Mouse (Mus musculus) embryonic facial prominence, embryonic 11.5 days (tissue): ENCODE results near the gene Sulf2. TPM values are rescaled to one million over a fixed set of nuclear protein-coding genes. Genes with fewer than 3 reads are reported as not detected.

Experiments
- ATAC-seq: fragments of 200-750 bp; cut with Nextera tagmentation; replicated peaks from 2 replicates; pipeline ENCODE4 v1.8.0; 2017; ENCODE audit warnings: low read depth; ENCODE audit not compliant: insufficient number of reproducible peaks, low FRiP score, low TSS enrichment
- DNase-seq: peaks from one replicate; pipeline ENCODE4 v3.0.0-alpha.2; 2015; ENCODE audit warnings: low spot score
- H3K27ac ChIP-seq: fragments of 300-500 bp; sonication (generic); replicated peaks from 2 replicates; pipeline ENCODE4 v1.5.1; 2014; ENCODE audit warnings: mild to moderate bottlenecking, low read depth, low read length, control low read depth
- H3K27me3 ChIP-seq: fragments of 300-500 bp; sonication (generic); 2 replicates; pipeline ENCODE4 v1.6.1; 2014; ENCODE audit warnings: mild to moderate bottlenecking, low read length, moderate library complexity, mixed read lengths; ENCODE audit not compliant: control insufficient read depth, insufficient read depth
- H3K36me3 ChIP-seq: fragments of 300-500 bp; sonication (generic); replicated peaks from 2 replicates; pipeline ENCODE4 v1.6.1; 2014; ENCODE audit warnings: low read depth, mild to moderate bottlenecking, low read length, moderate library complexity, mixed read lengths; ENCODE audit not compliant: control insufficient read depth, insufficient read depth
- H3K4me1 ChIP-seq: fragments of 300-500 bp; sonication (generic); 2 replicates; pipeline ENCODE4 v1.6.1; 2014; ENCODE audit warnings: low read length, mixed read lengths; ENCODE audit not compliant: control insufficient read depth, insufficient read depth
- H3K4me2 ChIP-seq: fragments of 300-500 bp; sonication (generic); 2 replicates; pipeline ENCODE4 v1.6.1; 2014; ENCODE audit warnings: low read depth, mild to moderate bottlenecking, control low read depth, low read length, moderate library complexity
- H3K4me3 ChIP-seq: fragments of 300-500 bp; sonication (generic); 2 replicates; pipeline ENCODE4 v1.5.1; 2014; ENCODE audit warnings: low read depth, low read length, control low read depth
- H3K9ac ChIP-seq: fragments of 300-500 bp; sonication (generic); replicated peaks from 2 replicates; pipeline ENCODE4 v1.6.1; 2014; ENCODE audit warnings: mild to moderate bottlenecking, control low read depth, low read length
- H3K9me3 ChIP-seq: fragments of 300-500 bp; sonication (generic); replicated peaks from 2 replicates; pipeline ENCODE4 v1.6.1; 2016; ENCODE audit warnings: mild to moderate bottlenecking, low read length, inconsistent platforms, mixed read lengths; ENCODE audit not compliant: control insufficient read depth
- WGBS: fragments of 180-500 bp; shearing (Covaris S2); extraction: QIAGEN DNeasy Blood & Tissue Kit; methylation state at CpG from one replicate; pipeline ENCODE4 v1.1.7; 2014; 5-methylcytosine and 5-hydroxymethylcytosine counted together
- polyA plus RNA-seq: library from polyadenylated mRNA; unstranded; fragments of >200 nt; fragmentation: Nextera tagmentation; extraction: Ambion mirVana; gene quantifications from 2 replicates; pipeline ENCODE4 v1.2.1, GENCODE M21; 2014

Gene Sulf2
- polyA plus RNA-seq = 166 and 168 TPM in 2 replicates

- Histone ChIP-seq H3K4me2 (peak within 1 kb of the TSS; percentile 88), H3K27ac (peak within 1 kb of the TSS; percentile 98), H3K4me3 (peak within 1 kb of the TSS; percentile 86), H3K9me3 (no peaks in the 10 kb centered on the region), H3K4me1 (peaks cover 10% of the 10 kb centered on the region), H3K9ac (peak within 1 kb of the TSS; percentile 99), H3K27me3 (no peaks in the 10 kb centered on the region), H3K36me3 (no peaks in the 10 kb centered on the region)
- under 1% methylated on average over 23 of the region's 23 CpGs for WGBS
- DNase-seq = peak; percentile 92
- peak; percentile 37; the same call in 1 of the 2 replicates for ATAC-seq
These were observed at the start of gene Sulf2 for GRCm38 (mm10) chr2:166155454-166155815. TSS of gene Sulf2 (minus strand) at chr2:166155663.

DNA sequence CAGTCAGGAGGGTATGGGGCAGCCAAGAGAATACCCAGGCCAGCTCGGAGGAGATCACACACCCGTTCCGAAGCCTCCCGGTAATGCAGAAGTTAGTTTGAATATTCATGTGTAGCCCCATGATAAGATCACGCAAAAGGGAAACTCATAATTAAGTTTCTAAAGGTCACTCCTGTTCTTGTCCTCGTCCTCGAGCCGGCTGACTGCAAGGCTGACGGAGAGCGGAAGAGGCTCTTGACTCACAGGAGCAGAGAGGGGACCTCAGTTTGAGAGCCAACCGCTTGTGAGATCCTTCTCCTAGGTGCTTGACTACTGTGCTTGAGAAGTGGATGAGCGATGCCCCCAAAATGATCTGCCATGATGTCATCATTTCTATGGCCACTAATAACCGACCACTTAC, 48.7 kb upstream of the Sulf2 start:
- DNase-seq = no peak
- no peaks in the 10 kb centered on the region for H3K4me1 ChIP-seq
- no peaks in the 10 kb centered on the region for H3K9me3 ChIP-seq
- H3K4me3 ChIP-seq = no peak overlapping the region
- H3K27ac ChIP-seq = no peak overlapping the region
- ATAC-seq = no peak
- 79% methylated on average over 13 of the region's 13 CpGs for WGBS
- H3K27me3 ChIP-seq = no peaks in the 10 kb centered on the region
- no peak overlapping the region for H3K9ac ChIP-seq
- H3K36me3 ChIP-seq = no peaks in the 10 kb centered on the region
- H3K4me2 ChIP-seq = no peak overlapping the region

GRCm38 (mm10) chr2:166203647-166204046, 48.2 kb upstream of the Sulf2 start:
- ATAC-seq (no peak), DNase-seq (no peak)
- Histone ChIP-seq H3K27ac (no peak overlapping the region), H3K4me1 (no peaks in the 10 kb centered on the region), H3K36me3 (no peaks in the 10 kb centered on the region), H3K9me3 (no peaks in the 10 kb centered on the region), H3K27me3 (no peaks in the 10 kb centered on the region), H3K4me3 (no peak overlapping the region), H3K4me2 (no peak overlapping the region), H3K9ac (no peak overlapping the region)
- WGBS = 79% methylated on average over 10 of the region's 12 CpGs

DNA sequence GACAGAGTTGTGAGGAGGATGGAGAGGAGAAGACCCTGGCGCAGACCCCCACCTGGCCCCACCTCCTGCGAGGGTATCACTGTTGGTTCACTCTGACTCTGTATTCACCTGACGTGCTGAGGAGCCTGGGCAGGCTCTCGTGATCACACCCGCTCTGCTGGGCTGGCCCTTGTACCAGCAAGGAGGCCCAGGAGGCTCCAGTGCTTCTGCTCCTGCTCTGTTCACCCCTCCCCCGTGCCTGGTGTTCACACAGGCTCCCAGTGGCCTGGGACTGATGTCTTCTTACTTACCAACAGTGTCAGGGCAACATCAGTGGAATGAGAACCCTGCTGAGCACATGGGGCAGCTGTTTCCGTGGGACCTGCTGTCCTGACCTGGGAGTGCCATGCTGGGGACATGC, 42.5 kb upstream of the Sulf2 start:
- ATAC-seq (no peak), DNase-seq (no peak)
- Histone ChIP-seq H3K9me3 (no peaks in the 10 kb centered on the region), H3K4me1 (peaks cover 7% of the 10 kb centered on the region), H3K4me3 (no peak overlapping the region), H3K27me3 (no peaks in the 10 kb centered on the region), H3K27ac (no peak overlapping the region), H3K4me2 (no peak overlapping the region), H3K36me3 (no peaks in the 10 kb centered on the region), H3K9ac (no peak overlapping the region)
- WGBS = 41% methylated on average over 7 of the region's 7 CpGs

DNA sequence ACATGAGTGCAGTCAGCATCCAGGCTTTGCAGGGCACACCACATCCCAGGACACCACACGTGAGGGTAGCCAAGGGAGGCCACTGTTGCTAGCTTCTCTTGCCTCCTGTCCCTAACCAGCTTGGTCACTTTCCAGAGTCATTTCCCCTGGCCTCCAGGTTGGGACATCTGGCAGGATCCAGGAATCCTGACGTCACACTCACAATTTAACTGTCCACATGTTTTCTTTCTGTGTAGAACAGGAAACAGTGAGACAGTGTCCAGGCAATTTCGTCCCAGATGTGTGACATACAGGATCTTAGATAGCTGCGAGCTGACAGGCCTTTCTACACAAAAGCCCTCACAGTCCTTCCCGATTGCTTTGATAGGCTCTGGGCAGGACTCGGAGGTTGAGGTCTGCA, 41.6 kb upstream of the Sulf2 start:
- Histone ChIP-seq H3K4me1 (peaks cover 7% of the 10 kb centered on the region), H3K9ac (no peak overlapping the region), H3K27ac (0 out of 2 replicates have a peak overlapping the region, but pooled peaks have one; percentile 35), H3K27me3 (no peaks in the 10 kb centered on the region), H3K4me3 (no peak overlapping the region), H3K36me3 (no peaks in the 10 kb centered on the region), H3K9me3 (no peaks in the 10 kb centered on the region), H3K4me2 (no peak overlapping the region)
- ATAC-seq (no peak), DNase-seq (peak; percentile 37)
- 35% methylated on average over 6 of the region's 6 CpGs for WGBS

GRCm38 (mm10) chr2:166196080-166196786, 40.8 kb upstream of the Sulf2 start:
- no peaks in the 10 kb centered on the region for H3K27me3 ChIP-seq
- no peak overlapping the region for H3K4me2 ChIP-seq
- 73% methylated on average over 13 of the region's 13 CpGs for WGBS
- no peak for DNase-seq
- peaks cover 7% of the 10 kb centered on the region for H3K4me1 ChIP-seq
- H3K27ac ChIP-seq = no peak overlapping the region
- no peaks in the 10 kb centered on the region for H3K36me3 ChIP-seq
- H3K9me3 ChIP-seq = no peaks in the 10 kb centered on the region
- H3K9ac ChIP-seq = peak overlapping the region; percentile 18; the same call in 1 of the 2 replicates
- H3K4me3 ChIP-seq = no peak overlapping the region
- ATAC-seq = no peak

DNA sequence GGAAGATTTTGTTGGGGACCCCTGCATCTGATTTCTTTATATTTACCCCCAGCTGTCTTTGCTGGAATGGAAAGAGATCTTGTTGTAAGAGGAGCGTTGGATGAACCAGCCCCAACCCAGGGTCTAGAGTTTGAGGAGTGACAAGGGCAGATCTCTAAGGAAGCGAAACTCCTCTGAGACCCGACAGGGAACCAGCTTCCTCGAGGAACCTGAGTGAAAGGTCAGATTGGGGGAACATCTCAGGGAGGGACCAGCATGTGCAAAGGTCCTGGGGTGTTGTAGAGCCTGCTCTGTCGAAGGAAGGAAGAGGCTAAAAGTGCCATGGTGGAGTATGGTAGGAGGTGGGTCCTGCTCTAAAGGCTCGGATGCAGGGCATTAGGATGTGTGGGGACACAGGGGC, 39.6 kb upstream of the Sulf2 start:
- WGBS = 70% methylated on average over 6 of the region's 6 CpGs
- Histone ChIP-seq H3K4me1 (peaks cover 7% of the 10 kb centered on the region), H3K27ac (no peak overlapping the region)

GRCm38 (mm10) chr2:166194112-166194758, 38.8 kb upstream of the Sulf2 start:
- ATAC-seq (no peak), DNase-seq (no peak)
- H3K9me3 ChIP-seq = no peaks in the 10 kb centered on the region
- no peaks in the 10 kb centered on the region for H3K27me3 ChIP-seq
- H3K4me3 ChIP-seq = no peak overlapping the region
- no peaks in the 10 kb centered on the region for H3K36me3 ChIP-seq
- no peak overlapping the region for H3K27ac ChIP-seq
- 64% methylated on average over 16 of the region's 16 CpGs for WGBS
- H3K9ac ChIP-seq = no peak overlapping the region
- H3K4me2 ChIP-seq = no peak overlapping the region
- H3K4me1 ChIP-seq = peaks cover 7% of the 10 kb centered on the region

More for the DNA sequence above, 39.6 kb upstream of the Sulf2 start:
- Histone ChIP-seq H3K36me3 (no peaks in the 10 kb centered on the region), H3K4me2 (no peak overlapping the region), H3K27me3 (no peaks in the 10 kb centered on the region), H3K9ac (no peak overlapping the region), H3K4me3 (no peak overlapping the region), H3K9me3 (no peaks in the 10 kb centered on the region)
- no peak for ATAC-seq
- DNase-seq = no peak
